Mouse (Mus musculus) layer of hippocampus, postnatal 36 days (tissue): ENCODE data around the gene Insc. TPM values are rescaled to one million over a fixed set of nuclear protein-coding genes. Genes with fewer than 3 reads are reported as not detected.

ENCODE experiments used
- DNase-seq, 2 experiments: peaks; one replicate each; pipeline ENCODE4 v3.0.0; 2022
- total RNA-seq, 2 experiments: library from RNA; stranded (reverse); gene quantifications; 2 replicates each; pipeline ENCODE4 v1.2.3; 2021

Gene Insc
- total RNA-seq, 2 experiments from 2014 or later = 4.2 to 6.1 TPM

DNA sequence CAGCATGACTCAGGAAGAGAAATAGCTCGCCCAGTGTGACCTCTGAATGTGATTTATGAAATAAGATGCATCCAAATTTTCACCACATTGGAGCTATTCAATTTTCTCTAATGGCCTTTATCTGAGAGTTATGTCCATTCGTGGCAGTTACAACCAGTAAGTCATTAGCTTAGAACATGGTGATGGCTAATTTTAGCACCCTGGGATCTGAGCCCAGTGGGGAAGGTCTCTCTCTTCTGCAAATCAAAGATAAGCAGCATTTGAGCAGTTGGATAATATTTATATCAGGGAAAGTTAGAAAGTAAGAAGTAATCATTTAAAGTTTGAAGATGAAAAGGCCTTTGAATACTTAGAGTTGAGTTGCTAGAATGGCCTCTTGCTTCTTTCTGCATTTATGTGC is 19.2 kb downstream of the Insc start:
- DNase-seq = no peak

DNA sequence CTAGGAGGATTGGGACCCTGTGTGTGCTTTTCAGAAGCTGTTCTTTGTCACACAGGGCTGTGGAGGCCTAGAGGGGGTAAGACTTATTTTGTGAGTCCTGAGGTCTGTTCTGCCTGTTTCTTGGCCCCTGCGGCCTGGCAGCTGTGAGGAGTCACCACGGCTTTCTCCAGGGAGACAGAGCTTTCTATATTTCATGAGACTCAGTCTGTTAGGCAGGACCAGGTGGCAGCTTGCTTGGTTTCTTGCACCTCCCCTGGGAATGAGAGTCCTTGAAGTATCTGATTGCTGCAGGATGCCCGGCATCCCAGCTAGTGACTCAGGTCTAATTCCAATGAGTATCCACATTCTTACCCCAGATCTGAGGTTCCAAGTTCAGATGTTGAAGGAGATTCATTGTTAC is 21.8 kb downstream of the Insc start:
- DNase-seq = no peak

DNA sequence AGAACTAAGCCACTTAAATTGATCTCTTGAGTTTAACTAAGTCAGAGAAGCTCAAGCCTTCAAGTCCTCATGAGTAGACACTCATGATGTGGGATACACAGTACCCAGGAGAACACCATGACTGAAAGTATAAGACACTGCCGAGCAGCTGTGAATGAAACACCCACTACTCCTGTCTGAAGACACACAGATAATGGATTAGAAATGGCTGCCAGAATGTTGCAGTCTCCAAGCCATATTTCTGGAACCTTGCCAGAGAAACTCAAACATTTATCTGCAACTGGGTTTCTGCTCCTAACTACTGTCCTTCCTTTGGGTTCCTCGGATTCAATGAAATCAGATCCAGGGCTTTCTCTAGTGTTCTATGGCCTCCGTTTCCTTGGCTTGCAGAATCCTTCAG is 23.0 kb downstream of the Insc start:
- no peak for DNase-seq

DNA sequence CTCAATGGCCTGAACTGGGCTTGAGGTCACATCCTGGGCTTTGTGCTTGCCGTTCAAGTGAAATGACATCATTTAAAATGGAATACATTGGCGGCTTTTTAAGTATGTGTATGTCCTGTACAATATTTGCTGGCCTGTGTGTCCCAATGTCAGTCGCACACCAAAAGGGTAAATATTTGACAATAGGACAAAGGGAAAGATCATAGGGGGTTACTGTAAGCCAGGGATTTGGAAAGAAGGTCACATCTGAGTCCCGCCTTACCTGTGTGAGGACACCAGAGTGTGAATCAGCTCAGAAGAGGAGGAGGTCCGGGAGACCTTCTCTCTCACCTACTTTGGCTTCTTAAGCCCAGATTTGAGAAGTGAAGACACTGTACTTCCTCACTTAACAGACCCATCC is 25.0 kb downstream of the Insc start:
- DNase-seq = no peak

DNA sequence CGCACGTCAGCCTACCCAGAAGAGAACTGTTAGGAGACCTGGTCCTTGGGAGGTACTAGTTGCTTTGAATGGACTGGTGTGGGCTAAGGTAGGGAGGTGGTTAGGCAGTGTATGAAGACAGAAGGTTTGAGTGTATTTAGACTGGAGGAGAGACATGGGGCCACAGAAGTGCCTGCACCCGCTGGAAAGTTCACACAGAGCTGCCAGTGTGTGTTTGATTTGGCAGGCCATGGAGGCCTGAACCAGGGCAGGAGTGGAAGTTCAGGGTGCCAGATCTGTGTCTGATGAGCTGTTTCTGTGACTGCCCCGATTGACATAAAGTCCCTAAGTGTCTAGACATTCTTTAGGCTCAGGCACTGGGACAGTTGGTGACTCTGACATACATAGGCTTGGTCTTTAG is 25.5 kb downstream of the Insc start:
- no peak for DNase-seq

DNA sequence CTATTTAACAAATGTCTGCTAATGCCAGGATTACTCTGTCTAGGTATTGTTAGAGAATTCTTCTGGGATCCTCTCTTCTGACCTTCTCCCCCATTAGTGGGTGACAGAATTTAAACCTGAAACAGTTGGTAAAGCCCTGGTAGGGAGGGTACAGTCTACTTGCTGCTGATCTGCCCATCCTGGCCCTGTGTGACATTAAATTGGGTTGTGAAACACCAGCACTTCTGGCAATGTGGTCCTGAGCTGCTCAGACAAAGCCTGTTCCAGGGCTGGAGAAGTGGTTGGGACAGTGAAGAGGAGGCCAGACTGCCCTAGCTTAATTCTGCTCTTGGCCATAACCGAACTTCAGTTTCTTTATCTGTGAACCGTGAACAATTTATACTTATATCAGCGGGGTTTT is 27.1 kb downstream of the Insc start:
- DNase-seq = no peak

DNA sequence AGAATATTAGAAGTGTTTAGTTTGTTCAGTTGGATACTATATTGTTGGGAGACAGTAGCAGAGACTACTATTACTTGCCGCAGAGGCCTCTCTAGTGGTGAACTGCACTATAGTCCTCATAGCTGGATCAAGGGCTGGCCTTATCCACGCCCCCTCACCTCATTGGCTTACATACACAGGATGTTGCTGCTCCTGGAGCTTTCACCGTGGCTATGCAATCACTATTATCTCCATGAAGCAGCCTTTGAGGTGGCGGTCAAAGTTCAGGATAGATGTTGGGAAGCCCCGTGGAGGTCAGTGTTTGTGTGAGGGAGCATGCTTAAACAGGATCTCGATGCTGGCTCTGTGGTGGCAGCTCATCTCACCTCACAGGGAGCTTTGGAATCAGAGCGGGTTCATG is 28.3 kb downstream of the Insc start:
- DNase-seq = no peak

DNA sequence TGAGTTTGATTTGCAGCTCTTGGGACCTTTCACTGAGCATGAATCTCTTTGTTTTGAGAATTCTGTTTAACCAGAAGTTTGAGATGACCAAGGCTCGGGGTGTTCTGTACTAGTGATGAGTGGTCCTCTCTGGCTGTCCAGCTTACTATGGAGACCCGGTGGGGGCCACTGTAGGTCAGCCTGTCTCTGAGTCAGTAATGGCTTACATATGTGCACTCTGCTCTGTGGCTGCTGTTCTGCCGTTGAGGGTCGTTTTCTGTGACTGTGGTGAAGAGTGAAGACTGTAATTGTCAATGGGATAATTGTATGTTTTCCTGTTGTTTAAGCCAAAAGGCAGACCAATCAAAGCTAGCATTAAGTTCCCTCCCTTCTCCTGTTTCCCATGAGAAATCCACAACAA is 30.3 kb downstream of the Insc start:
- no peak for DNase-seq

DNA sequence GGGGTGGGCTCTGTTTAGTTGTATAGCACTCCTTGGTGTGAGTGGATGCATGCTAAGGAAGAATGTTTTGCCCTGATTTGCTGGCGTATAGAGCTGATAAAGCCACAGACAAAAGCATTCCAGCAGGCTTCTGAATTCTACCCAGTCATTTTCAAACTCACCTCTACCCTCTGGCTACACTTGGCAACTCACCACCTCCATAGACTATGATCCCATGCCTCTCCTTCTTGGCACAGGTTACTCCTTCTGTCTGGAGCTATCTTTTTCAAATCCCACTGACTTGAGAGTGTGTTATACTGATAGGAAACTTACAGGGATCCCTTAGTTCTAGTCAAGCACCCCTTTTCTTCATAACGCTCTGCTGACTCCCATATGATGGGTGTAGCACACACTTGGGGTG is 32.4 kb downstream of the Insc start:
- DNase-seq = no peak

DNA sequence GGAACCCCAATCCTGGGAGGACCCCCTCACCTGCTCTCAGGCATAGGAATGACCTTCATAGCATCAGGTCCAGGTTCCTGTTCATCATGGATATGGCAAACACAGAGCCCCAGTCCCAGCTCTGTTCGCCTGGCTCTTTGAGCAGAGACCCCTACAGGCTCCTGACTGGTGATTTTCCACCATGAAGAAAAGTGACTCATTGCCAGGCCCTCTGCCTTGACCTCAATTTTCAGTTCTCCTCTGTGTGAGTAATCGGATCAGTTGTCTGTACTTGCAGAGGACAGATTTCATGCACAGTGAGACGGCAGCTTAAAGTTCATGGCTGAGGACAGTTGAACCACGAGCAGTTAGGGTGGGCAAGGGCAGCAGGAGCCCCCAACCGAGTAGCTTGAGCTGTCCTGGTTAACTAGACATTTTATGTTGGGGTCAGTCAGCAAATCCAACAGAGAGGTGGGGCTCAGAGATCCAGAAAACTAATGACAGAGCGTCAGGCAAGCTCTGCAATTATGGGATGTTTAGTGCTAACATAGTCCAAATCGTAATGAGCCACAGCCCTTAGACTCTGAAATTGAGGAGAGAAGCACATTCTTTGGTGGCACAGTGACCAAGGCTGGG is 34.8 kb downstream of the Insc start:
- DNase-seq = no peak

DNA sequence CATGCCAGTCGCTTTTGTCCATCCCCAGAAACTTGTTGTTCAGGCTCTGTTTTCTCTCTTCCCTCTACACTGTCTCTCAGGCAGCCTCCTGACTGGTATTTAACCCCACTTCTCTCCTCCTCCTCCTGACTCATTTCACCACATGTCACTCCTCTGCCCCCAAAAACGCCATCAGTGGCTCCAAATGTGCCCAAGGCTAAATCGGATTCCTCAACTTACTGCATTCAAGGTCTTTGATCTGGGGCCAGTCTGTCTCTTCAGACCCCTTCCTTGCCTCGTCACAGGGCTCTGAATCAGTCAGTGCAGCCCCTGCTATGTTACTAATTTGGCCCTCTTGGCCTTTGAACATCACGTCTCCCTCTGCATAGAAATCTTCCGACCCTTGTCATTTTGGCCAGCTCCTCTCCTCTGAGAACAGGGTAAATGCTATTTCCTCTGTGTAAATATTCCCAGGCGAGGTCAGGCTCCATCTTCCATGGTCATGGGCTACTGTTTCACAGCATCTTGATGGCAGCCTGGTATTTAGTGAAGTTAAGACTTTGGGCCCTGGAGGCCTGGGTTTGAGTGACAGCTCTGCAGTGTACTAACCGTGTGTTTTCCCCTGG is 35.7 kb downstream of the Insc start:
- no peak for DNase-seq

DNA sequence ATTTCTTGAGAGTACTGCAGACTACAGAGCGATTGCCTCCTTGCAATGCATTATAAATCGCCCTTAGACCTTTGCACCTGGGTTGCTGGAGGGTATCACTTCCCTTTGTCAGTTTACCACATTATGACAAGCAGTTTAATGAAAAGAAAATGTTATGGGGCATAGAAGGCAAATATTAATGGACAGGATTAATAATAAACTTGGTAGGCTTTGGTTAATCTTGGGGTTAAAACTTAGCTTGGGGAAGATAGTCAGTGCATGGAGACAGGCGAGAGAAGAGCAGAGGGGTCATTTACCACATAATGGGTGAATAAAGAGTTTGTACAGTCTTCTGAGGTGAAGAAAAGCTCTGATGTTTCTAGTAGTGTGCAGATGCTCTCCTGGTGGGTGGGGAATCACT is 39.8 kb downstream of the Insc start:
- DNase-seq = no peak

DNA sequence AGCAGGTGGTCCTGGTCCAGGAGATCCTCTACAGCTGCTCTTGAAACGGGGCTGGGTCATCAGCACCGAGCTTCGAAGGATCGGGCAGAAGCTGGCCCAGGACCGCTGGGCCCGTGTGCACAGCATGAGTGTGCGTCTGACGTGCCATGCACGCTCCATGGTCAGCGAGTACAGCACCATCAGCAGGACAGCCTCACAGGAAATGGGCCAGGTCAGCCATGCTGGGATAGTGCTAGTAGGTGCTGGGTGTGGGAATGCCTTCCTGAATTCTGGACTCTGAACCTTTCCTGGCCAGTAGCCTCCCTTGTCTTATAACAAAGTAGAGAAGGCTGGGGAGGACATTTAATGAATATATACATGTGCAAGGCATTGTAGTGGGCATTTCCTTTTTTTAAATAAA is 47.6 kb downstream of the Insc start:
- DNase-seq = no peak

DNA sequence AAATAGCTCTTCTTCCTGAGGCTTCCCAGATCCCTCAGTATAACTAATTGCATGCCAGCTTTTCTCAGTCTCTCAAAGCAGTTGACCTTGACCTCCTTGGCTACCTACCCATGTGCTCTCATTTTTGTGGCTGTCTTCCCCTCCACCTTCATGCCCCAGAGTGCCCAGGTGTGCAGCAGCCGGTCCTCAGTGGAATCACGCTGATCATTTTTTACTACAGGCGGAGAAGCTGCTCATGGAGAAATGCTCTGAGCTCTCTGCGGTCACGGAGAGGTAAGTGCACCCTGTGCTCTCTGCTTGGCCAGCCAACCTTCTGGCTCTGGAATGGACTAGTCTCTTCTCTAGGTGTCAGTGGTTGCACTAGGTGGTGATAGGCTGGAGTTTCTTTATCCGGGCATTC is 48.5 kb downstream of the Insc start:
- no peak for DNase-seq

DNA sequence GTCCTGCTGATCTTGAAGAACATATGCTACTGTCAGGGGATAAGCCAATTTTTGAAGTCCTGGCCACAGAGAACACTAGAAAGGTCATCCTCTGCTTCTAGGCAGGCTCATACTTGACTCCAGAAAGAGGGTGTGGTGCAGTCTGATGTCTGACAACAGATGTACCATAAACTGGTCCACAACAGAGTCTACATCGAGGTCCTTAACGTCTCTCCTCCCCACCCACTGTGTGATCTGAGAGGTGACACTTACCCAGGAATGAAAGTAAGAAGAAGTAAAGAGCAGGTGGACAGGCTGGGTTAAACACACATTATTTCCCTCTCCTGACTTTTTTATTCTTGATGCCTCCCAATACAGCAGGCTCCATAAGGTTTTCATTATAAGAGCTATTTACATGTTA is 50.9 kb downstream of the Insc start:
- DNase-seq = no peak

DNA sequence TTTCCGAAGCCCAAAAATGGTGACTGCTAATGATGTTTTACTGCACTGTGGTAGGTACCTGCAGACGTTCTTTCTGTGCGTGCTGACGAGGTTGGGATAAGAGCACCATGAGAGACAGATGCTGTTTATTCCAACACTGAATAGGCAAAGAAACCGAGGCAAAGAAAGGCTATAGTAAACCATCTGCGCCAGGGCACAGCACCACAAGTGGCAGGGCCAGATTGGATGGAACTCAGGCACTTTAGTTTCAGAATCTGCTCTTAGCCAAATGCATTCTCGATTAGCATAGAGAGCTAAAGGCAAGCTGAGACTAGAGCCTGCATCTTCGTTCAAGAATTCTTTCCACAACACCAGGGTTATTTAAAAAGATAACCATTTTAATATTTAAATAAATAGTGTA is 59.1 kb downstream of the Insc start:
- peak; percentile 24 to 47 for DNase-seq

DNA sequence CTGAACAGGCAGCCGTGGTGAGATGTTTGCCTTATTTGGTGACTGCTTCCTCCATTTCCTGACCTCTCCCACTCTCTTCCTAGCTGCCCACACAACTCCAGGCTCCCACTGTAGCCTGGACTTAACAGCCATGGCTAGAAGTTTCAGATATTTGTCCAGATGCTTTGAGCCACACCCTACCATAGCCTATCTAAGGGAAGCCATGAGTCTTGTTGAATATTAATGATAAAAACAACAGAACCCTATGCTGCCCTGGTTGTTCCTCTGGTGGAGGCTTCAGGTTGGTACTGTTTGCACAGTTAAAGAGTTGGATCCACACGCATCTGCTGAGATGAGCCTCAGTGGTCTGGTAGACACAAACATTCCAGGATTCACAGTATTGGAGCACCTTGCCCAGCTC is 61.8 kb downstream of the Insc start:
- DNase-seq = no peak

DNA sequence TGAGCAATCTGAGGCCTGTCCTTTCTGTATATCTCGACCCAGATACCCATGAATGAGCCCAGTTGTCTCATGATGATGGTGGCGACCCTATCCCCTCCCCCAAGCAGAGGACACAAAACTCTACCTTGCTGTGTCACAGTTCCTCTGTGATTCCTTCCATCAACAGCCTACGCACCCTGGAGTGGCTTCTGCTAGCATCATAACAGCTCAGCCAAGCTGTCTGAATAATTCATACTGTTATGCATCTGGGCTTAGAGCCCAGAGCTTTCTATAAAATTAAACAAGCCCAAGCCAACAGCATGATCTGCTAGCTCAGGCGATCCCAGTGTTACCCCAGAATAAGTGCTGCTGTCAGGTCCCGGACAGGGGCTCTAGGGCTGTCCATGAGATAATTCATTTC is 63.8 kb downstream of the Insc start:
- peak; percentile 29 to 40 for DNase-seq

DNA sequence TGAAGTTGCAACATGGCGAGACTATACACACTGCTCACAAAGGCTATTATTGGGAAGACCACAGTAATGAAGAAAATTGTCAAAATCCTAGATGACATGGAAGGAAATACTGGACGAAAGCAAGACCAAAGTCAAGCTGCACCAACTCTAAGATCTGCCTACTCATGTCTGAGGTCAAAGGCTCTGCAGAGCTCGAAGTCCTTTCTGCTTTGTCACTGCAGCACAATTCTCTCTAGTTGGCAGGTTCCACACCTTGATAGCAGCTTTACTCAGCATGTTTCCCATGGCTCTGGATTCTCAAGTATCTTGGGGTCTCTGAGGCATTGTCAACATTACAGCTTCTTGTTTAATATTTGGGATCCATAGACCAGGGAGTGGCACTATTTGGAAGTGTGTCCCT is 64.8 kb downstream of the Insc start:
- DNase-seq = no peak

DNA sequence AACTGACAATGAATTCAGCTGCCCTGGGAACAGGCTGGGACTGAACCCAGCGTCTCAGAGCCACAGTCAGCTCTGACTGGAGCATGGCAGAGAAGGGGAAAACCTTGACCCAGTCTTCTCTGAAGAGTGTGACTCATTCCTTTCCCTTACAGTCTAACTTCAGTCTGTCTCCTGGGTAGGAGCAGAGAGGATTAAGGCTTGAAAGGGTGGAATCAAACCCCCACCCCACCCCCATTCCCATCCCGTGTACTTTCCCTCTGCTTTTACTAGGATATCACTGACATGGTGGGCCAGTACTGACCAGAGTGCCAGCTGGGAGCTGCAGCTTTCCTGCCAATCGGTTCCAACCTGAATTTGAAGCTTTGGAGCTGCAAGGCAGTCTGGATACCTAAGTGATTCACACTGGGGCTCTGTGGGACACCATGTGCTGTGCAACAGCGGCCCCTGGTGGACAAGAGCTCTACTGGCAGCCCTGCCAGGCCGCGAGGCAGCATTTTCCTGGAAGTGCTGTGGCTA is 73.9 kb downstream of the Insc start:
- DNase-seq = peak; percentile 81 to 82

DNA sequence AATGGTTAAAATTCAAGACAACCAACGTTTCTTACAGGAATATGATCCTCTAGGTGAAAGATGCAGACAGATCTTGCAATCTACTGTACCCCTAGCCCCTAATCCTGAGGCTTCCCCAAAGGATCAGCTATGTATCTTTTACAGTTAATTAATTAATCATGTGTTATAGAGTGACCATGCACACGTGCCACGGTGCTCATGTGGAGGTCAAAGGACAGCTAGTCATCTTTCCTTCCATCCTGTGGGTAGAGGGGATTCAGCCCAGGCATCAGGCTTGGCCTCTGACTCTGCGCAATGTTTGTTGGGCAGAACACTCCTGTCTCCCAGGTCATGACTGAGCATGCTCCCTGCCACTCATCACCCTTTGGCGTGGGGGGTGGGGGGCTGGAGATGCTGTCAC is 74.4 kb downstream of the Insc start:
- DNase-seq = no peak

DNA sequence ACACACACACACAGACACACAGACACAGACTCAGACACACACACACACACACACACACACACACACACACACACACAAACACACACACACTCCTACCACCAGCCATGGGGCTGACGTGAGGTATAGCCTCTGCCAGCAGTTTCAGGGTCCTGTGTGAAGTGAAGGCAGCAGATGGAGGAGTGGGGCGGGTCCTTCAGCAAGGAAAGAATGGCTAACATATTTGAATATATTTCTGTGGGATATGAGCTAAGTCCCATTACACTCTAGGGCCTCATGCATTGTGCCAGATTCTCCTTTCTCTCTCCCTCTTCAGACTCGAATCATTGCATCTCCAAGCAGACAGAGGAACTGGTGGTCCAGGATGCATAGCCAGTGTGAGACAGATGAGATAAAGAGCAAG is 74.9 kb downstream of the Insc start:
- no peak for DNase-seq

DNA sequence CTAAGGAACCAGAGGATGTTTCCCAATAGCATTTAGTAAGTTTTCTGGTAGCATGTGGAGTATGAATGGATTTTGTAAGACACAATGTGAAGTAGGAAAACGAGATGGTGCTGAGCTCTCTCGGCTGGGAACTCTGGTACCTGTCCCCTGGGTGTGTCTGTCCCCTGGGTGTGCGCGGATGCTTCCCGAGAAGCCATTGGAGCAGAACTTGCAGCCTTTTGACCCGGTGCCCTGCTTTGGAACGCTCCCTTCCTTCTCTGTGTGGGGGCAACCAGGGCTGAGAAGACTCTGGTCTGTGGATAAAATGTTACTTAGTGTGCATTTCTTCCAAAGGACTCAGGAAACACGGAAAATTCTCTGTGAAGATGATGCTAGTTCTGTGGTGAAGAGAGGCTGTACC is 75.3 kb downstream of the Insc start:
- DNase-seq = no peak

DNA sequence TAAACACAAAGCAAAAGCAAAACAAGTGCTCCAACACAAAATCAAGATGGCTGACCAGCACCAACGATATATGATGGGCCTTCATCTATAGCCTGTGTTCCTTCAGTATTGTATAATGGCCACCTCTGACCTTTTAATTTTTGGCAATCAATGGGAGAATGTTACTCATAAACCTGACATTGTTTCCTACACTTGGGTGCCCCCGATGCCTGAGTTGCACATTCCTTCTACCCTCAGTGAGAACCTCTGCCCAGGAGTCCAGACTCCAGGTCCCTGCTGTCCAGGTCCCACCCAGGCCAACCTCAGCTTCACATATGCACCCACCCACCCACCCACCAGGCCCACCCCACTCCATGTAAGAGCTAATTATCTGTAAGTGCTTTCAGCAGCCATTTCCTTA is 79.2 kb downstream of the Insc start:
- no peak for DNase-seq

DNA sequence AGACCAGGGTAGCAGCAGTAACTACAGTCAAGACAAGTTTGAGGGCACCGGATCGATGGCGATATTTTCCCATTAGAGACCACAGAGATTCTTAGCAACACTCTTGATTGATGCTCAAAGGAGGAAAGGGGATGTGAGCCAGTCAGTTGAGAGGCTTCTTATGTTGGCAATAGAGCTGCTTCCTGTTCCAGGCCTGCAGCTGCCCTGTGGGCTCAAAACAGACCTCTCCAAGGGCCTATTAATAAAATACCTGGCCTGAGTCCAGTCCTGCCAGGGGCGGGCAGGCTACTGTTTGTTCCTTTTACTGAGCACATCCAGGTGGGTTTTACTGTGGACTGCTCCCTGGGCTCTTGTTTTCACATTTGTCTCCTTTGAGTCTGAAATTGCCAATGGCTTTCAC is 83.9 kb downstream of the Insc start:
- DNase-seq = no peak
